In genomic region chr2:141698320-141698719, GRCm38 (mm10) we compare ENCODE assay signal across 30 mouse cellular contexts.
DNase-seq lines count a peak whose midpoint lies in the region; ATAC-seq and TF ChIP-seq lines count a peak whose summit lies in the region.
"Had no signal": no experiment of that assay in that cellular context is flagged by ENCODE, and none has a peak within 500 bp of the region (broad histone marks: within the 10 kb centered on the region; RNA-seq: fewer than 3 reads in every experiment).

No protein-coding gene starts in this region.

- no peak for TF ChIP-seq POLR2A in cerebellum, adult 2 months (IDR thresholded peaks at IDR 0.05; ENCODE audit: borderline replicate concordance, insufficient read depth, low read length)

- DNase-seq in layer of hippocampus, adult 9-11 months: peak; percentile 41
- no peak for DNase-seq in layer of hippocampus, adult 8-10 months (ENCODE audit: low spot score in 2 of 2)
- DNase-seq in cerebellum, adult 2 months: peak; percentile 14 to 50
- DNase-seq in cerebellum, adult 9-11 months: peak; percentile 36
- no peak for DNase-seq in adrenal gland, adult (ENCODE audit: inconsistent age in 2 of 2, low spot score in 1 of 2)
- DNase-seq: adrenal gland, adult 2 months; adrenal gland, postnatal 36 days; B cell, adult 2 months; gastrocnemius, postnatal 10 days; heart, postnatal 14 days; kidney, adult 11 months; kidney, postnatal 36 days; layer of hippocampus, postnatal 36 days; left cerebral cortex, postnatal 4 days; liver, postnatal 0 days; lung, postnatal 14 days; right cerebral cortex, postnatal 4 days; thymus, adult 2 months; thymus, postnatal 4 days had no signal

- no peaks in the 10 kb centered on the region for H3K27me3 ChIP-seq in cerebellum, adult 2 months (ENCODE audit: control insufficient read depth, insufficient read depth, low read length)
- H3K27me3 ChIP-seq in midbrain, embryonic 16.5 days (ENCODE audit: control insufficient read depth, insufficient read depth, low read depth, low read length): no peaks in the 10 kb centered on the region
- H3K27me3 ChIP-seq: forebrain, embryonic 15.5 days; hindbrain, embryonic 15.5 days; liver, embryonic 12.5 days; midbrain, embryonic 15.5 days; neural tube, embryonic 13.5 days had no signal

- no peak overlapping the region for H3K4me3 ChIP-seq in cerebellum, adult 2 months (replicated peaks; ENCODE audit: insufficient read depth, low read depth, low read length)
- no peak overlapping the region for H3K4me3 ChIP-seq in midbrain, embryonic 16.5 days (ENCODE audit: low read depth, low read length)
- H3K4me3 ChIP-seq: forebrain, embryonic 10.5 days; forebrain, embryonic 15.5 days; hindbrain, embryonic 10.5 days; hindbrain, embryonic 15.5 days; layer of hippocampus, adult 2 months; liver, embryonic 12.5 days; midbrain, embryonic 10.5 days; midbrain, embryonic 15.5 days; neural tube, embryonic 13.5 days had no signal

- peaks cover 3% of the 10 kb centered on the region; the same call in 1 of the 2 replicates for H3K4me1 ChIP-seq in cerebellum, adult 2 months (ENCODE audit: control insufficient read depth, insufficient read depth, low read length)
- peaks cover 4% of the 10 kb centered on the region; the same call in 1 of the 2 replicates for H3K4me1 ChIP-seq in midbrain, embryonic 16.5 days (ENCODE audit: control insufficient read depth, insufficient read depth, low read length)
- H3K4me1 ChIP-seq: forebrain, embryonic 10.5 days; hindbrain, embryonic 10.5 days; liver, embryonic 12.5 days; midbrain, embryonic 10.5 days had no signal

- TF ChIP-seq CTCF in cerebellum, adult 2 months (IDR thresholded peaks at IDR 0.05; ENCODE audit: borderline replicate concordance, insufficient read depth, low read depth, low read length): no peak

- 0 out of 2 replicates have a peak, but pooled peaks cover 3% of the 10 kb centered on the region for H3K9me3 ChIP-seq in midbrain, embryonic 16.5 days (replicated peaks; ENCODE audit: control insufficient read depth, low read length, poor library complexity, severe bottlenecking)
- H3K9me3 ChIP-seq: forebrain, embryonic 15.5 days; hindbrain, embryonic 10.5 days; hindbrain, embryonic 15.5 days; liver, embryonic 12.5 days; midbrain, embryonic 10.5 days; midbrain, embryonic 15.5 days; neural tube, embryonic 13.5 days had no signal

- no peak for ATAC-seq in midbrain, embryonic 16.5 days
- ATAC-seq: forebrain, embryonic 15.5 days; inflammation-experienced regulatory T-cells, adult 6 months; liver, embryonic 12.5 days; liver, postnatal 0 days; midbrain, embryonic 15.5 days had no signal

- H3K4me2 ChIP-seq in midbrain, embryonic 16.5 days (ENCODE audit: low read length): no peak overlapping the region
- H3K4me2 ChIP-seq: forebrain, embryonic 15.5 days; hindbrain, embryonic 15.5 days; liver, embryonic 12.5 days; midbrain, embryonic 15.5 days; neural tube, embryonic 13.5 days had no signal

- H3K27ac ChIP-seq in cerebellum, adult 2 months (ENCODE audit: insufficient read depth, low read length): no peak overlapping the region
- no peak overlapping the region for H3K27ac ChIP-seq in midbrain, embryonic 16.5 days (ENCODE audit: low read length)
- H3K27ac ChIP-seq: forebrain, embryonic 10.5 days; forebrain, embryonic 15.5 days; hindbrain, embryonic 10.5 days; hindbrain, embryonic 15.5 days; layer of hippocampus, adult 2 months; liver, embryonic 12.5 days; midbrain, embryonic 10.5 days; midbrain, embryonic 15.5 days; neural tube, embryonic 13.5 days had no signal

- 54% methylated on average over 4 of the region's 4 CpGs for WGBS in cerebellum, adult 2 months
- WGBS in midbrain, embryonic 16.5 days: 92% methylated on average over 4 of the region's 4 CpGs

- H3K9ac ChIP-seq in midbrain, embryonic 16.5 days (ENCODE audit: low read depth, low read length): no peak overlapping the region
- H3K9ac ChIP-seq: forebrain, embryonic 15.5 days; hindbrain, embryonic 15.5 days; liver, embryonic 12.5 days; liver, postnatal 0 days; midbrain, embryonic 15.5 days; neural tube, embryonic 13.5 days had no signal

- no peaks in the 10 kb centered on the region for H3K36me3 ChIP-seq in midbrain, embryonic 16.5 days (ENCODE audit: control insufficient read depth, insufficient read depth, low read length)
- H3K36me3 ChIP-seq: forebrain, embryonic 10.5 days; forebrain, embryonic 15.5 days; hindbrain, embryonic 10.5 days; hindbrain, embryonic 15.5 days; liver, embryonic 12.5 days; midbrain, embryonic 10.5 days; midbrain, embryonic 15.5 days; neural tube, embryonic 13.5 days had no signal

Comparison
In these comparisons a context has a peak if more than half of its experiments do, and no peak if none do; other contexts are left out.
1. DNase-seq: peak in layer of hippocampus, adult 9-11 months (single experiment), cerebellum, adult 2 months (2 of 2) and cerebellum, adult 9-11 months (single experiment); none in layer of hippocampus, adult 8-10 months (0 of 2) and adrenal gland, adult (0 of 2).